Mouse (Mus musculus): ENCODE measurements around the gene Olfr1154. TPM values are rescaled to one million over a fixed set of nuclear protein-coding genes. Genes with fewer than 3 reads are reported as not detected.

Gene Olfr1154
- not detected for total RNA-seq (2021)

DNA sequence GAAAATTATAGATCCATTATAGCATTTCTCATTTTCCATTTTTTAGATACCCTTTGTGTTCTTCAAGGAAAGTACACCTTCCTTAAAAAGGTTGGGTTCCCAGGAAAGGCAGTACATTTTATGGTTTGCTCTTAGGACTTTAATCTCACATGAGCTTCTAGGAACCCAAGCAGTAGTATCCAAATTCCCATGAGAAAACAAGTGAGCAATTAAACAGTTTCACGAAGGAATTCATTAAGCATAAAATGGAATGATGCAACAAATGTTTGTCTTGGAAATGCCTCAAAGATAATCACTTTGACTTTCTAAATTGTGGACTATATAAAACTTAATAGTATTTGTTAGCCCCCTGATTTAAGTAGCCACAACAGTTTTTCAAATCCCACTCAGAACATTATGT, at the start of gene Olfr1154:
Gene Olfr1154, minus strand, starts transcription at position 101 of the 400 bp plus-strand sequence.
- no peak for DNase-seq (ENCODE audit: extremely low spot score in 1 of 2, low spot score in 1 of 2)

DNA sequence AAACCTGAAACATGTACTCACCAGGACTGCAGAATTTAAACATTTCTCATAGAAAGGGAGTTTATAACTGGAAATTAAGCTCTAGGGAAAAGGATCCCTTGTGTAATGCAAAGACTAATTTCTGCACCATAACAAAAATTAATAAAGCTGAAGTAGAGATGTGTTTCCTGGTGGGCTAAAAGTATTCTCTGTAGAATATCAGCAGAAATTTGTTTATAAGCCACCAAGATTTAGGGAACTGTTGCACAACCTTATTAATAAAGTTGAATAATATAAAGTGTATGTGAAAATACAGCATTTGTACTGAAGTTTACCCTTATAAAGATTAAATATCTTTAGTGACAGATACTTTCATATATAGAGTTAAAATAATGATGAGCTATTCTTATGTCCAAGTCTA, 48.0 kb upstream of the Olfr1154 start, which contains the start of gene Olfr1156:
Gene Olfr1156, minus strand, starts transcription at position 101 of the 400 bp plus-strand sequence.
- no peak for DNase-seq (ENCODE audit: extremely low spot score in 1 of 2, low spot score in 1 of 2)

DNA sequence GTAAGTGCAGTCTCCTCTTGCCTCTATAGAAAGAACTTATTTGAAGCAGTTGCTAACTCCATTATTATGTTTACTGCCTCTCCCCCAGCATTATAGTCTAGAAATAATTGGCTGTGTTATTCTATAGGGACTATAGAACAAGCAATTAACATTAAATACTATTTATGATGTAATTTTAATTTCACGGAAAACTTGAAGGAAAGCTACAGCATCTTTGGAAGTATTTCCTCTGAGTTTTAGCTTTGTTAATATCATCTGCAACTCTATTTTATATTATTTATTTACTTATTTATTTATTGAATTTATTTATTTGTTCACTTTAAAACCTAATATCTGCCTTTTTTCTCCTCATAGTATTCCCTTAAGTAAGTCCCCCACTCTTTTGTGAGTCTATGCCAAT, 40.1 kb upstream of the Olfr1154 start, which contains the start of gene Olfr1155:
Gene Olfr1155, minus strand, starts transcription at position 101 of the 400 bp plus-strand sequence.
- DNase-seq (ENCODE audit: extremely low spot score in 1 of 2, low spot score in 1 of 2), result no peak

DNA sequence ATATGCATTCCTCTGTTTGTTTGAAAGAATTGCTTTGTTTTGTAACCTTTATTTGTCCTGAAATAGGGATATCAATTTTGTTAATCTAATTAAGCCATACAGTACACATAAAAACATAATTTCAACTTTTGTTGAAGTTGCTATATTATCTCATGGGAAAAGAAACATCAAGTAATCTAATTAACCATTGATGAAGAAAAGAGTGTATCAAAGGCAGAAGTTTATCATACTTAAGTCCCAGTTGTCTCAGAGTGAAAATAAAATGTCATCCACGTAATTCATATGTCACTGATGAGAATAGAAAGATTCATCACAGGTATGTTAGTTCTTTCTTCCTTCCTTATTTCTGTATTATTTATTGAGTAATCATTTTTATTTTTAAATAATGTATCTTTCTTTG, 10.3 kb downstream of the Olfr1154 start, which contains the start of gene Olfr1153:
Gene Olfr1153, plus strand, starts transcription at position 301 of the 400 bp plus-strand sequence.
- no peak for DNase-seq (ENCODE audit: extremely low spot score in 1 of 2, low spot score in 1 of 2)

DNA sequence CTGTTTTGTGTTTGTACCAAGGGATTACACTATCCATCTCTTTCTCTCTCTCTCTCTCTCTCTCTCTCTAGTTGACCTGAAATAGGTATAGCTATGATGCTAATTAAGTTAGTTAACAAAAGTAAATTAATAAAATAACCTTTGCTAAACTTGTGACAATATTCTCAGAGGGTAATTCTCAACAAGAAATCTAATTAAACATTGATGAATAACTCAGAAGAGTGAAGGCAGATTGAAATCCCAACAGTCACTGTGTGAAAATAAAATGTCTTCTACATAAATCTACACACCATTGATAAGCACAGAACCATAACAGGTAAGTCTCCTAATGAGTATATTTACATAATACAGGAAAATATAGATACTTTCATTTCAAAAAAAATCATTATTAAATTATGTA, 38.8 kb downstream of the Olfr1154 start, which contains the start of gene Olfr1152:
Gene Olfr1152, plus strand, starts transcription at position 301 of the 400 bp plus-strand sequence.
- no peak for DNase-seq (ENCODE audit: extremely low spot score in 1 of 2, low spot score in 1 of 2)

DNA sequence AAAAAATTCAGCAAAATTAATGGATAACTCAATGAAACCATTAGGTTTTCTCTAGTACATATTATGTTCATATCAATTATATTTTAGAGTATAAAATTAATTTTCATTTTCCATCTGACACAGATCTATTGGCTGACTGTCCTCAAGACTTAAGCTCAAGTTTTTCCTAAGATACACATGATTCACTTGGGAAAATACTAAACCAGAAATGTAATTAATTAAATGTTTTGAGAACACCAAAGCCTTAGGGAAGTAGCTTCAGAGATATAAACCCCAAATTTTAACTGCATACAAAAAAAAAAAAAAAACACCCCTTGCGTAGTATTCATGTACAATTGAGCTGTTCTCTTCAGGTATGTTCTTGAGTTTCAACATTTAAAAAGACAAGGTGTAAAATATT, 49.4 kb downstream of the Olfr1154 start, which contains the start of gene Olfr1151:
Gene Olfr1151, plus strand, starts transcription at position 301 of the 400 bp plus-strand sequence.
- no peak for DNase-seq (ENCODE audit: extremely low spot score in 1 of 2, low spot score in 1 of 2)

Other genes starting within 250 kb of the Olfr1154 start
- not detected for gene Olfr1134, start 246.7 kb downstream of the Olfr1154 start, total RNA-seq (2021)
- gene Olfr1135, start 231.5 kb downstream of the Olfr1154 start, total RNA-seq (2021), result not detected
- gene Olfr1136, start 211.2 kb downstream of the Olfr1154 start, total RNA-seq (2021), result not detected
- not detected for gene Olfr1137, start 192.0 kb downstream of the Olfr1154 start, total RNA-seq (2021)
- not detected for gene Olfr1138, start 165.2 kb downstream of the Olfr1154 start, total RNA-seq (2021)
- not detected for gene Olfr1140, start 161.4 kb downstream of the Olfr1154 start, total RNA-seq (2021)
- not detected for gene Olfr1141, start 151.2 kb downstream of the Olfr1154 start, total RNA-seq (2021)
- gene Olfr152, start 125.7 kb downstream of the Olfr1154 start, total RNA-seq (2021), result not detected
- not detected for gene Olfr1143, start 104.6 kb downstream of the Olfr1154 start, total RNA-seq (2021)
- not detected for gene Olfr1145, start 95.3 kb downstream of the Olfr1154 start, total RNA-seq (2021)
- not detected for gene Olfr1148, start 74.6 kb downstream of the Olfr1154 start, total RNA-seq (2021)
- gene Olfr1150-ps1, start 61.2 kb downstream of the Olfr1154 start, total RNA-seq (2021), result not detected
- gene Olfr1151, start 49.3 kb downstream of the Olfr1154 start, total RNA-seq (2021), result not detected
- not detected for gene Olfr1152, start 38.7 kb downstream of the Olfr1154 start, total RNA-seq (2021)
- gene Olfr1153, start 10.2 kb downstream of the Olfr1154 start, total RNA-seq (2021), result not detected
- gene Olfr1155, start 40.0 kb upstream of the Olfr1154 start, total RNA-seq (2021), result not detected
- under 1 TPM in 1 of 2 experiments, not detected in 1; 0.14 TPM for gene Olfr1156, start 47.9 kb upstream of the Olfr1154 start, total RNA-seq (2021)
- not detected for gene Olfr1157, start 63.1 kb upstream of the Olfr1154 start, total RNA-seq (2021)
- not detected for gene Olfr74, start 69.5 kb upstream of the Olfr1154 start, total RNA-seq (2021)
- gene Olfr1158, start 84.9 kb upstream of the Olfr1154 start, total RNA-seq (2021), result not detected
- gene Olfr1160, start 103.1 kb upstream of the Olfr1154 start, total RNA-seq (2021), result not detected
- not detected for gene Olfr1161, start 117.6 kb upstream of the Olfr1154 start, total RNA-seq (2021)
- gene Olfr73, start 132.5 kb upstream of the Olfr1154 start, total RNA-seq (2021), result not detected
- gene Olfr1162, start 146.0 kb upstream of the Olfr1154 start, total RNA-seq (2021), result not detected
- gene Olfr1163, start 166.7 kb upstream of the Olfr1154 start, total RNA-seq (2021), result not detected
- not detected for gene Olfr1164, start 188.8 kb upstream of the Olfr1154 start, total RNA-seq (2021)
- not detected for gene Olfr1166, start 223.1 kb upstream of the Olfr1154 start, total RNA-seq (2021)

Measured in layer of hippocampus, postnatal 25 days (tissue).